Mouse (Mus musculus): ENCODE data around the gene Olfr450.

The Olfr450 gene

DNA sequence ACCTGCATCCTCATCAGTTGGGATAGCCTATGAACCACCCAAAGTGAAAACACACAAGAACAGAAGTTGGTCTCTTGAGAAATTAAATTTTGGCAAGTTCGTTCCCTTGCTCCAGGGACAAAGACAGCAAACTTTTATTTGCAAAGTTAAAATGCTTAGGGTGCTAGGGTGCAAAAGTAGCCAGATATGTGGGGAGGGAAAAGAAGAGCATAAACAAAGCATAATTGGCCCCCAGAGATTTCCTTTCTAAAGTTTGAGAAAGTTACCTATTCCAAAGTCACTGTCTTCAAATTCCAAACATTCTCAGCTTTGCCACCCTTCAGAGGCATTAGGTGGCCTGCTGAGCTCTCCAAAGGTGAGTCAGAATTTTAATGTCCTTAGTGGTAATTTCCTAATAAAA, at the start of gene Olfr450:
Gene Olfr450, plus strand, starts transcription at position 301 of the 400 bp plus-strand sequence.
- DNase-seq = no peak

DNA sequence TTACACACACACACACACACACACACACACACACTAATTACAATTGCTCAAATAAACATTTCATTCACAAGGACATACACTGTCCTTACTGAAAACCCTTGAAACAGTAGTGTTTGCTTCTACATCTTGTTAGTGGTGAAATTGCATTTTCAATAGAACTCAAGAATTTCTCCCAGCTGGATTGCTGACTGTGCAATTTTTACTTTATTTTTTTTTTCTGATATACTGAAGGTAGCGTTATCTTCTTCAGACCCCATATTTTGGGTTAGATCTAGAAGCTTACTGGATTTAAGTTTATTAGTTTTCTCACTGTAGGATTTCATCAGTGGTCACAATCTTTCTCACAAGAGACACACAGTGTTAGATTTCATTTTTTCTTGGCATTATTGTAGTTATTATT, 34.7 kb upstream of the Olfr450 start:
- no peak for DNase-seq

DNA sequence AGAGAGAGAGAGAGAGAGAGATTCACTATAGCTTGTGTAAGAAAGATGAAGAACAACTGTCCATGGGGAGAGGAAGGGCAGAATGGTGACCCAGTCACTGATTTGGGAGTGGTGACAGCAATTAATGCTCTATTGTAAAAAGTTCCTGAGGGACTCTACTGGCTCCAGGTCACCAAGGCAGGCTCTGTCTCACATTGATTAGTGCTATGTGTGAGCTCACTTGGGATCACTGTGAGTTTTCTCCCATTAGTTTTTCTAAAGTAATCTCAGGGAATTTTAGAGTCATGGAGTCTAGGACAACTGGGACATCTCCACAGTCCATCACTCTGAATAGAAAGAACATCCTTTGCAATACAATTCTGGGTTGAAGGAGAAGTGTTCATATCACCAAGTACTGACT, 26.9 kb upstream of the Olfr450 start, which contains the start of gene Olfr452:
Gene Olfr452, plus strand, starts transcription at position 301 of the 400 bp plus-strand sequence.
- DNase-seq = no peak

DNA sequence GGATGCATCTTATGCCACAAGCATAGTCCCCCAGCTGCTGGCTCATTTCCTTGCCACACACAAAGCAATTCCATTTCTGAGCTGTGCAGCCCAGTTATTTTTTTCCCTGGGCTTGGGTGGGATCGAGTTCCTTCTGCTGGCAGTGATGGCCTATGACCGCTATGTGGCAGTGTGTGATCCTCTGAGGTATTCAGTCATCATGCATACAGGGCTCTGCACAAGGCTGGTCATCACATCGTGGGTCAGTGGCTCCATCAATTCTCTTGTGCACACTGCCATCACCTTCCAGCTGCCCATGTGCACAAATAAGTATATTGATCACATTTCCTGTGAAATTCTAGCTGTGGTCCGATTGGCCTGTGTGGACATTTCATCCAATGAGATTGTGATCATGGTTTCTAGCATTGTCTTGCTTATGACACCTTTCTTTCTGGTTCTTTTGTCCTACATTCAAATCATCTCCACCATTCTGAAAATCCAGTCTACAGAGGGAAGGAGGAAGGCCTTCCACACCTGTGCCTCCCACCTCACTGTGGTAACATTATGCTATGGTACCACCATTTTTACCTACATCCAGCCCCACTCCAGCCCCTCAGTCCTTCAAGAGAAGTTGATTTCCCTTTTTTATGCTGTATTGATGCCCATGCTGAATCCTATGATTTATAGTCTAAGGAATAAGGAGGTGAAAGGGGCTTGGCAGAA, 21.3 kb upstream of the Olfr450 start:
- DNase-seq = no peak

DNA sequence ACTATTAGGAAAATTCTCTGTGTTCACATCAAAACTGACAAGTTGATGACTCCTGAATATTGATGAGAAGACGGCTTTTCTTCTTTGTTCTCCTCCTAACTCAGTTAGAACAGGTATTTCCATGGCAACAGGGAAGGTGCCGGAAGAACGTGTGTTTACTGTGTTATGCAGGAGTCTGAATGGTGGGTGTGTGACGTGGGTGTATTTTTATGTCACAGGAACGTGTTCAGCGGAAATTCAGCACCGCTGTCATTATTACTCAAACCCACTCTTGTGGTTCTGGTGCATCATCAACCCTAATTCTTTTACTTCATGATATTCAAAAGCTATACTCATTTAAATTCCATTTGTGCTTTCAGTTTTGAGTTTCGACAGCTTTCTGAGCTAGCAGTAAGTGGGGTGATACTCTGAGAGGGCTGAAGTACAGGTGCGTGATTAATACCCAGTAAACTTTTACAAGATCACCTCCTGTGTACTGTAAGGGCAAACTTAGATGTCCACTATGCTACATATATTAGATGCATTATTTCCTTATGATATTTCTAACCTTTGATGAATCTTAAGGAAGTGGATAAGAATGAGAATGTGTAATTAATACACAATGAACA, 20.7 kb upstream of the Olfr450 start:
- DNase-seq = no peak

DNA sequence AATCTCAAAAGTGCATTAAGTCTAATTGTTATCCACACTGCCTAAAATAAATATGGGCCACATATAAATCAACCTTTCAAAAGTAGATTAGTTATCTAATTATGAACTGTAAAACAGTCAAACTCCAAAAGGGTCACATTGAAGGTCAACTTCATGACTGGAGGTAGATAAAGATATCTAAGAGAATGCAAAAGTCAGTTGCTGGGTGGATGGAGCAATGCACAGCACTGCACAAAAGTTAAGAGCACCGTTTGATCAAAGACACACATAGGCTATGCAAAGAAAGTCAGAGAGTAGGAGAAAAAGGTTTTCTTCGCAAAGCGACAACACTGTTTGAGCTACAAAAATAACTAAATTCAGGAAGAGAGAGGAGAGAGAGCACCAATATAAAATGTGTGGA, 16.8 kb upstream of the Olfr450 start:
- no peak for DNase-seq

DNA sequence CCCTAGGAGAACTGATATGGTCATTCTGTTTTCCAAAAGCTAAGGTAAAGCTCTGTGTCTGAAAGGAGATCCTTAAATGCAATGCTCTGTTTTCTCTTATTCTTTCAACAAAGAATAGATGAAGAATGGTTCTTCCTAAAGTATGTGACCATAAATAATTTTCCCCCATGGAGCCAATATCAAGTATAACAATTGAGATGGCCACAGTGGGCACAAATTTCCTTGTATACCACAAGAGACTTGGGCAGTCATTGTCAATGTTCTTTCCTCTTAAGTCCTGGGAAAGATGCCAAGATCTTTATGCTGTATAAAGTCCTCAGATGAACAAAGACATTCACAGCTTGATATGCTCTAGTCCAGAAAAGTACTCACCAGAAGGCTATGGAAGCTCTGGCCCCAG, 22.3 kb downstream of the Olfr450 start, which contains the start of gene Olfr449:
Gene Olfr449, plus strand, starts transcription at position 301 of the 400 bp plus-strand sequence.
- no peak for DNase-seq

DNA sequence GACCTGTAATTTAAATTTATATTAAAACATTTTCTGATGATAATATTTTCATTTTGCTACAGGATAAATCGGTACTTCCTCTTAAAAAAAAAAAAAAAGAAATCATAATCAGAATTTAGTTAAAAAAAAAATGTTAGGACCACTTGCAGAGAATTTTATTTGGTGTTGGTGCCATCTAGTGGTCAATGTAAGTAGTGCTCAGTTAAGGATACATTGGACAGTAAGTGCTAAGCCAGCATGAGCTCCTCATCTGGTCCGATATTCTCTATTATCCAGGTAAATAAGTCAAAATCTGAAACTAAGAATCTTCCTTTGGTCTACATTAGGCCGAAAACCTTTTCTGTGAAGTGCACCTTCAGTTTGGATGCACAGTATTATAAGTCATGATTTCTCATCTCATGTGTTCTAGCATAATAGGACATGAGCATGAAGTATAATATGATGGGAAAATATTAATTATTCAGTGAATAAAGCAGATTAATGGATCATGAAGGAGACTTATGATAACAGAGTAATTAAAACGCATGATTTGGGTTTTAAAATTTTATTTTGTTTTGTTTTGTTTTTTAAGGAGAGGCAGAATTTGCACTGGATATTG, 48.6 kb downstream of the Olfr450 start:
- DNase-seq = no peak
